Comparison of ENCODE assay signal across 15 mouse cellular contexts in genomic region chr5:149088149-149088548, GRCm38 (mm10).
A peak's percentile ranks its signal among the peaks of the same experiment; 100 is the strongest.
DNase-seq lines count a peak whose midpoint lies in the region; ATAC-seq and TF ChIP-seq lines count a peak whose summit lies in the region.
"Had no signal": no experiment of that assay in that cellular context is flagged by ENCODE, and none has a peak within 500 bp of the region (broad histone marks: within the 10 kb centered on the region; RNA-seq: fewer than 3 reads in every experiment).

No protein-coding gene starts in this region.

- no peak overlapping the region for H3K27ac ChIP-seq in midbrain, postnatal 0 days (ENCODE audit: low read depth, low read length)
- no peak overlapping the region for H3K27ac ChIP-seq in midbrain, embryonic 15.5 days
- H3K27ac ChIP-seq: embryonic facial prominence, embryonic 15.5 days; limb, embryonic 15.5 days; macrophage; neural tube, embryonic 15.5 days had no signal

- DNase-seq in kidney, postnatal 36 days: peak; percentile 17 to 39
- no peak for DNase-seq in kidney, adult 11 months
- DNase-seq in midbrain, postnatal 0 days (ENCODE audit: low spot score): no peak
- DNase-seq in brain, embryonic 14.5 days (ENCODE audit: low read depth): no peak
- peak; percentile 74 for DNase-seq in thymus, postnatal 4 days
- DNase-seq in gastrocnemius, postnatal 4 days (ENCODE audit: low spot score in 2 of 2): no peak
- DNase-seq: cerebellum, adult 9-10 months; kidney, adult 9 months had no signal

- no peak for TF ChIP-seq POLR2A in brain, embryonic 14.5 days (IDR thresholded peaks at IDR 0.05; ENCODE audit: borderline replicate concordance, extremely low read depth, insufficient read depth, insufficient read length, poor library complexity, severe bottlenecking)

- WGBS in midbrain, postnatal 0 days: 81% methylated on average over 3 of the region's 3 CpGs
- 86% methylated on average over 3 of the region's 3 CpGs for WGBS in midbrain, embryonic 15.5 days

- peak; percentile 24; the same call in 1 of the 2 replicates for TF ChIP-seq CTCF in midbrain, postnatal 0 days (IDR thresholded peaks at IDR 0.05)
- peak; percentile 43; the same call in 1 of the 2 replicates for TF ChIP-seq CTCF in brain, embryonic 14.5 days (IDR thresholded peaks at IDR 0.05; ENCODE audit: borderline replicate concordance, extremely low read depth, insufficient read depth, insufficient read length)

- H3K36me3 ChIP-seq in midbrain, postnatal 0 days (ENCODE audit: insufficient read depth, low read length): no peaks in the 10 kb centered on the region
- H3K36me3 ChIP-seq in midbrain, embryonic 15.5 days (replicated peaks): no peaks in the 10 kb centered on the region
- H3K36me3 ChIP-seq: embryonic facial prominence, embryonic 15.5 days; heart, embryonic 12.5 days; limb, embryonic 15.5 days; neural tube, embryonic 15.5 days had no signal

- no peak for ATAC-seq in midbrain, postnatal 0 days (ENCODE audit: low FRiP score)
- ATAC-seq in midbrain, embryonic 15.5 days (replicated peaks): no peak
- ATAC-seq: forebrain, embryonic 14.5 days had no signal

- H3K4me3 ChIP-seq in midbrain, postnatal 0 days (ENCODE audit: low read depth, low read length): no peak overlapping the region
- no peak overlapping the region for H3K4me3 ChIP-seq in midbrain, embryonic 15.5 days
- H3K4me3 ChIP-seq: embryonic facial prominence, embryonic 15.5 days; heart, embryonic 12.5 days; limb, embryonic 15.5 days; neural tube, embryonic 15.5 days had no signal

- no peaks in the 10 kb centered on the region for H3K9me3 ChIP-seq in midbrain, postnatal 0 days (ENCODE audit: low read length)
- H3K9me3 ChIP-seq in midbrain, embryonic 15.5 days: no peaks in the 10 kb centered on the region
- H3K9me3 ChIP-seq: embryonic facial prominence, embryonic 15.5 days; heart, embryonic 12.5 days; limb, embryonic 15.5 days; neural tube, embryonic 15.5 days had no signal

- H3K4me1 ChIP-seq in midbrain, postnatal 0 days (ENCODE audit: insufficient read depth, low read length): no peaks in the 10 kb centered on the region
- no peaks in the 10 kb centered on the region for H3K4me1 ChIP-seq in midbrain, embryonic 15.5 days
- H3K4me1 ChIP-seq: embryonic facial prominence, embryonic 15.5 days; heart, embryonic 12.5 days; limb, embryonic 15.5 days; neural tube, embryonic 15.5 days had no signal

- H3K4me2 ChIP-seq in midbrain, postnatal 0 days (ENCODE audit: low read depth, low read length, poor library complexity, severe bottlenecking): no peak overlapping the region
- H3K4me2 ChIP-seq in midbrain, embryonic 15.5 days: no peak overlapping the region
- H3K4me2 ChIP-seq: embryonic facial prominence, embryonic 15.5 days; heart, embryonic 12.5 days; limb, embryonic 15.5 days; neural tube, embryonic 15.5 days had no signal

- H3K9ac ChIP-seq in midbrain, postnatal 0 days (replicated peaks; ENCODE audit: low read length, poor library complexity, severe bottlenecking): no peak overlapping the region
- H3K9ac ChIP-seq in midbrain, embryonic 15.5 days: no peak overlapping the region
- H3K9ac ChIP-seq: embryonic facial prominence, embryonic 15.5 days; heart, embryonic 12.5 days; limb, embryonic 15.5 days; neural tube, embryonic 15.5 days had no signal

- H3K27me3 ChIP-seq in midbrain, postnatal 0 days (ENCODE audit: insufficient read depth, low read length): no peaks in the 10 kb centered on the region
- no peaks in the 10 kb centered on the region for H3K27me3 ChIP-seq in midbrain, embryonic 15.5 days (replicated peaks)
- H3K27me3 ChIP-seq: embryonic facial prominence, embryonic 15.5 days; heart, embryonic 12.5 days; limb, embryonic 15.5 days; neural tube, embryonic 15.5 days had no signal

Comparison
In these comparisons a context has a peak if more than half of its experiments do, and no peak if none do; other contexts are left out.
1. DNase-seq: peak in kidney, postnatal 36 days (2 of 2) and thymus, postnatal 4 days (single experiment); none in kidney, adult 11 months (single experiment), midbrain, postnatal 0 days (single experiment), brain, embryonic 14.5 days (single experiment) and gastrocnemius, postnatal 4 days (0 of 2).